Mouse (Mus musculus): ENCODE measurements around the gene Gpx4. TPM values are rescaled to one million over a fixed set of nuclear protein-coding genes. Genes with fewer than 3 reads are reported as not detected.
A peak's percentile ranks its signal among the peaks of the same experiment; 100 is the strongest.
"Not testable (repeated sequence)": the region's sequence is repeated elsewhere in the genome, so short reads cannot be mapped to it uniquely, and the experiment has no call there.

Gpx4 gene
- total and polyA plus RNA-seq, 3 experiments: 1,287 to 1,827 (median 1,377) TPM

- DNase-seq: no peak
Observed at GRCm38 (mm10) chr10:80050885-80051617, 4.1 kb downstream of the Gpx4 start.

- peak; percentile 89 for DNase-seq
Observed at GRCm38 (mm10) chr10:80051618-80052373, 4.8 kb downstream of the Gpx4 start.

DNA sequence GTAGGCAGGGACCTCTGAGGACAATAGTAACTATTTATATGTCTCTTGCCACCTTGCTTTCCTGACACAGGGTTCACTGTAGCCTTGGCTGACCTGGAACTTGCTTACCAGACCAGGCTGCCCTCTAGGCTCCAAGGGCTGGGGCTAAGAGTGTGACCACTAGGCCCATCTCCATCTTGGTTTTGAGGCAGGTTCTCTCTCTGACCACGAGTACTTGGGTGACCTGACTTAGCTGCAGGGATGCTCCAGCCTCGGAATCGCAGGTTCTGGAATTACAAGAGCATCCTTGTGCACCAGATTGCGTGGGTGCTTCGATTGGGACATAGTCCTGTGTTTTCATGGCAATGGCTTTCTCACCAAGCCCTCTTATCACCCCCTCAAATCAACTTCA, 5.4 kb downstream of the Gpx4 start:
- no peak for DNase-seq

- DNase-seq: peak; percentile 100
Observed at GRCm38 (mm10) chr10:80053259-80053780, 6.4 kb downstream of the Gpx4 start.

DNA sequence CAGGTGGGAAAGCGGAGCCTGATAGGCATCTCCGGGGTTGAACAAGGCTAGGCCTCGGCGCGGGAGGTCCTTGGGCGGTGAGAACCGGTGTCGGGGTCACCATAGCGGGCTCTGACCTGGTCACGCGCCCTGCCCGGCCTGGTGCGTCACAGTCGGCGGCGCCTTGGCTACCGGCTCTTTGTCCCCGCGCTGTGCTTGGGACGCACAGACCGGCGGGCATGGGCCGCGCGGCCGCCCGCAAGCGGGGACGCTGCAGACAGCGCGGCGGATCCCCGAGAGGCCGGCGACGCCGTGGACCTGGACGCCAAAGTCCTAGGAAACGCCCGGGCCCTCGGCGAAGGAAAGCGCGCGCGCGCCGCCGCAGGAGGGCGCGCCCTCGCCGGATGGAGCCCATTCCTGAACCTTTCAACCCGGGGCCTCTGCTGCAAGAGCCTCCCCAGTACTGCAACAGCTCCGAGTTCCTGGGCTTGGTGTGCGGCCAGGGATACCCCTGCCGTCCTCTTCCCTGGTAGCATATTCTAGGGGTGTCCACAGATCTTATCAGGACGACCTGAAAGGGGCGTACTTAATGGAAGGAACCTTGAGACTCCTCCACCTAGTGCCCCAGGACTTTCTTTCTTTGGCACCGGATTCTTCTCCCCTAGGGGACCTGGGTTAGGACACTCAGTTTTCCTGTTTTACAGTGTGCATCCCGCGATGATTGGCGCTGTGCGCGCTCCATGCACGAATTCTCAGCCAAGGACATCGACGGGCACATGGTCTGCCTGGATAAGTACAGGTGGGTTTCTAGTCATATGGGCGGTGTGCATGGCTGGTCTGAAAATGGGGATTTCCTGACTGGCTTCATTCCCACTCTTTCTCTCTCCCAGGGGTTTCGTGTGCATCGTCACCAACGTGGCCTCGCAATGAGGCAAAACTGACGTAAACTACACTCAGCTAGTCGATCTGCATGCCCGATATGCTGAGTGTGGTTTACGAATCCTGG, 7.2 kb downstream of the Gpx4 start:
- DNase-seq: peak; percentile 89

DNA sequence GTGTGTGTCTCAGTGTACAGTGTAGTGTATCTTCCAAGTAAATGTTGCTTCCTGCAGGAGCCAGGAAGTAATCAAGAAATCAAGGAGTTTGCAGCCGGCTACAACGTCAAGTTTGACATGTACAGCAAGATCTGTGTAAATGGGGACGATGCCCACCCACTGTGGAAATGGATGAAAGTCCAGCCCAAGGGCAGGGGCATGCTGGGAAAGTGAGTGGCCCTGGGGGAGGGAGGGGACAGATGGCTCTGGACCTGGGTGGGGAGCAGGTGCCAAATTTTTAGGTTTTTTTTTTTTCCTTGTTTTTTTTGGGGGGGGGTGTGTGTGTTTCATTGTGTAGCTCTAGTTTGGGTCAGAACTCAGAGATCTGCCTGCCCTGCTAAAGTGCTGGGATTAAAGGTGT, 7.9 kb downstream of the Gpx4 start:
- not testable (repeated sequence) for DNase-seq

DNA sequence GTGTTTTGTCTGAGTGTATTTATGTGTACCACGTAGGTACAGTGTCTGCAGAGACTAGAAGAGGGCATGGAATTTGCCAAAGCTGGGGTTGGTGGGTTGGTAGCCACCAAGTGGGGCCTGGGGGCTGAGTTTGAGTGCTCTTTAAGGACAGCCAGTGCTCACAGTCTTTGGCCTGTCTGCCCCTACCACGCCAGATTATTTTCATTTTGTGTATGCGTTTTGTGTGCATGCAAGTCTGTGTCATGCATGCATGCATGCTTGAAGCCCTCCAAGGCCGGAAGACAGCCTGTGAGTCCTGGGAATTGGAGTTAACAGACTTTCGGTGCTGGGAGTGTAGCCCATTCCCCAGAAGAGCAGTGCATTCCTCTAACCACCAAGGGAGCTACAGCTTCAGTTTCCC, 8.4 kb downstream of the Gpx4 start:
- DNase-seq: no peak

- DNase-seq: no peak
Observed at GRCm38 (mm10) chr10:80055891-80056290, 8.9 kb downstream of the Gpx4 start.

DNA sequence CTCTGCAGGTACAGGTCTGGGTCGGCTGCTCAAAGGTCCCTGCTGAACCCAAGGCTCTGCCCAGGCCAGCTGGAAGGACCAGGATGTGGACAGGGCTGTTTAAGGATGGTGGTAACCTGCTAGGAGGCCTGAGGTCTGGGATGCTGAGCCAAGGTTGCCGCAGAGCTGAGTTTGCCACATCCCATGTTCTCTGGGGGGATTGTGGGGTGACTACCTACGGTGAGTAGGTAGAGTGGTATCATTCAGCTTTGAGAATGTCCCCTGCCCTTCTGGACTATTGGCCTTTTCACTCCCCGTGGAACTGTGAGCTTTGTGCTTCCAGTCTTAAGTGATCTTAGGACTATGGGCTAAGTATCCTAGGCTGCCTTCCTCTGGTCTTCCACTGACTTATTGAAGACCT, 9.5 kb downstream of the Gpx4 start:
- no peak for DNase-seq

- no peak for DNase-seq
Observed at GRCm38 (mm10) chr10:80056976-80057682, 10.2 kb downstream of the Gpx4 start.

GRCm38 (mm10) chr10:80057683-80058326, 10.8 kb downstream of the Gpx4 start:
- DNase-seq: peak; percentile 36

GRCm38 (mm10) chr10:80063104-80063503, 16.1 kb downstream of the Gpx4 start:
- DNase-seq: peak; percentile 63

GRCm38 (mm10) chr10:80063877-80064650, 17.1 kb downstream of the Gpx4 start:
- DNase-seq: no peak

DNA sequence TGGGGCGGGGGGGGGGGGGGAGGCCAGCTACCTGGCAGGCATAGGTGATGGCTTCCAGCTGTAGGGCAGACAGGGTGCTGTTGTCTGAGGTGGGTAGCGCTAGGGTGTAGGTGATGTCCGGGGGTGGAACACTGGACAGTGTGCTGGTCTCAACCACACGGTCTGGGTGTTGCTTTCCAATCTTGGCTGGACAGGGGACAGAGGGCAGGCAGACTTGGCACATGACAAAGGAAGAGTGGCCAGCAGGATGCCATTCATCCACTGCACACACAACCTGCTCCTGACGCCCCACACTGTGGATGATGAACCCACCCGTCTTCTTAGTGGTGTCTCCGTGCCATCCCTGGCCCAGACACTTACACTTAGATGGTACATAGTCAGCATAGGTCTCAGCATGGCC, 22.3 kb downstream of the Gpx4 start:
- DNase-seq: no peak

- DNase-seq: peak; percentile 77
Observed at GRCm38 (mm10) chr10:80069948-80070450, 23.0 kb downstream of the Gpx4 start.

DNA sequence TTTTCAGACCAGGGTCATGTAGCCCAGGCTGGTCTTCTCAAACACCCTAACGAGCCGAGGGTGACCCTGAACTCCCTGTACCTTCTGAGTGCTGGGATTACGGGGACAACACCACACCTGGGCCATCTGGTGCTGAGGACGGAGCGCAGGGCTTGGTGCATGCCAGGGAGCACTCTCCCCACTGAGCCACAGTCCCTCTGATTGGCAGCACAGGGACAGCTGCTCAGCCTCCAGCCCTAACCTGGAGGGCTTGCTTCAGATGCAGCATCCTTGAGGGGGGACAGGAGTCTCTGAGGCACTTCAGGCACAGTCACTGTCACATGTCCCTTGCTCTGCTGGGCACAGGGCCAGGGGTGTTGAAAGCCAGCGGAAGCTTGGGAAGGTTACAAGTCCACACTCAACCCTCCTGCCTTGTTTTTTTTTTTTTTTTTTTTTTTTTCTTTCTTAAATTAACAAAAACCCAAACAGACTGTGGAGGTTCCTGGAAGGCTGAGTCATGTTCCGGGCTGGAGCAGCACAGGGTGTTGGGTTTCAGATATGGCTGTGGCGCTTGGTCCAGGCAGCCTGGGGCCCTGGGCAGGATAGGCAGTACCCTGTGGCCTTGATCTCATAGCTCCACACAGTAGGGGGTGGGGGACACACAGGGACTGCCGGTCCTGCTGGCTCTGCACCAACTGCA, 24.0 kb downstream of the Gpx4 start:
- peak; percentile 97 for DNase-seq

- no peak for DNase-seq
Observed at GRCm38 (mm10) chr10:80071516-80071900, 24.5 kb downstream of the Gpx4 start.

DNA sequence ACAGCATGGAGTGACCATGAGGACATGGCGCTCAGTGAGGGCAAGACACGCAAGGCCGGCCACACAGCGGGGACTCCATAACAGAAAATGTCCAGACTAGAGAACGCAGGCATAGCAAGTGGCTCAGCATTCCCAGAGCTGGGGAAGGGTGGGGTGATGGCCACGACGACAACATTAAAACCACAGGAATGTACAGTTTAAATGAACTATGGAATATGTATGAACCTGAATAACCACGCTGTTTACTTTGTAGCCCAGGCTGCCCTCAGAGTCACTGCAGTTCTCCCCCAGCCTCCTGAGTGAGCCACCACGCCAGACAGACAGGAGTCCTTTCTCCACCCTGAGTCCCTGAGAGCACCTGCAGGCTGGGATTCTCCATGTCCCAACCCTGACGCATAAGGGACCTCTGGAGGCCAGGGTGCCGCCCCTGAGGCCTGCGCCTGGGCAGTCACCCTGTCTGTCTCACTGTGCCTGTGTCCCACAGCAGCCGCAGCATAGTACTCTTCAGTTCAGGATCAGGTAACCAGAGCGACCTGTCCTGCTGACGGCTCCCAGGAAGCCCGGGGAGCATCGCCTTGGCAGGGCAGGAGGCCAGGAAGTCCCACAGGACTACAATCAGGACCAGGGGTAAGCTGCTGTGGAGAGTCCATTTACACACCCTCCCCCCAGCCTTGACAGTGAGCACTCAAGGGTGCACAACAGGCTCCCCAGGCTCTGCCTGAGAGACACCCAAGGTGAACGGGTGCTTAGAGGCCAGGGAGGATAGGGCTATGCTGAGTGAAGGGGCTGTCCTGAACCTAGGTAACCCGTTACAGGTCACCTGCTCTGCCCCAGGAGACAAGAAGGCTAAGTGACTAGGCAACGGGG, 25.9 kb downstream of the Gpx4 start:
- peak; percentile 60 for DNase-seq
